Mouse (Mus musculus) v-Abl transformed pro-B cells (cell line): ENCODE results near the gene Gm266.

Experiments used
- in situ Hi-C, 2 experiments: fragments of 400-800 bp; cut with MboI; formaldehyde crosslinking; loops; one replicate each; pipeline ENCODE4 v1.15.1; 2025; ENCODE audit not compliant: unreplicated experiment in 2 of 2

Gm266 gene

DNA sequence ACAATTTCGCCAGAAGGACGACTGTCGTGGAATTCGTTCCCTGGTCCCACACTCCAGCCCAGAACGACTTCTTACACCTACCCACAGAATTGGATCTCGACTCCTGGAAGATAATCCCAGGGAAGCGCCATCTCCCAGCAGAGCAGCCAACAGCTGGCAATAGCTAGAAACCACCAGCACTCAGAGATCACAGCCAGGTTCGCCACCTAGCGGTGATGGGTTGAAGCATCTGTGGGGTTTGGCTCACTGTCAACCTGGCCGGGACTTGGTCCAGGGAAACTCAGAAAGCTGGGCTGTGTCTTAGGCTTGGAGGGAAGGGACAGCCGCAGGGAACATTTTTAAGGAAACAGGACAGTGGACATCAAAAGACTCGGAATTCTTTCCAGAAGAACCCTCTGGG is 19.3 kb upstream of the Gm266 start:
- in situ Hi-C loops, result loop anchor here in 1 of 2 experiments (10.0 kb wide), 1 partner anchor 80 kb away; no protein-coding TSS in a partner anchor

DNA sequence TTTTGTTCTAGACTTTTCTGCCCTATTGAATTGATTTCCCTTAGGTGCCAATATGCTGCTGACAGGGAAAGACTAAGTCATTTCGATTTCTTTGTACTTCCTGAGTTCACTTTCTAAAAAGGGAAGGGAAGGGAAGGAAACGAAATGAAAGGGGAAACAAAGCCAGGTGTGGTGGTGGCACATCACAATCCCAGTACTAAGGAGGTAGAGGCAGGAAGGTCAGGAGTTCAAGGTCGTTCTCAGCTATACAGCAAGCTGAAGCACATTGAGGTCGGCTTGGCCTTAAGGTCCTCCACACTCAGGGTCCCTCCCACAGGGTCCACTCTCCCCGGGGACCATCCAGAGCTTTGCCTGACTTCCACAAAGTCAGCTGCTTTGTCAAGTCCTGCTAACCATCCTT is 17.9 kb upstream of the Gm266 start:
- in situ Hi-C loops, result loop anchor here in 1 of 2 experiments (10.0 kb wide), 1 partner anchor 79 kb away; no protein-coding TSS in a partner anchor

DNA sequence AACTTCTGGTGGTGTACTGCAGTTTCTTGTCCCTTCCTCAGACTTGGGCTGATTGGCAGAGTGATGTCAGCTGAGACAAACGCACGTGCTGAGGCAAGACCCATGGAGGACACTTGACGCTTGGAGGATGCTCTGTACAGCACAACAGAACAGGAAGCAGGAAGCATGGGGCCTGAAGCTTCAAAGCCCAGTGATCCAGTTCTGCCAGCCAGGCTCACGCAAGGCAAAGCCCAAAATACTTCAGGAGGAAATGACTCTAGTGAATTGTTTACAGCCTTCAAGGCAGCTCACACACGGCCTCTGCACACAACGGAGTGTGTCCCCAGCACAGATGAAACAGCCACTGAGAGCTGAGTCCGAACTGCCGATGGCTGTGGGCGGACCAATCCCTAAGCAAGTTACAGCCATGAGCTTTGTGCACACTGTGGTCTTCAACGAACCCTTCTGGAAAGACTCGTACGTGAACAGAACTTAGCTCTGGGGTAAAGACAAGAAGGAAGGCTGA is 17.5 kb upstream of the Gm266 start:
- in situ Hi-C loops, result loop anchor here in 1 of 2 experiments (10.0 kb wide), 1 partner anchor 78 kb away; no protein-coding TSS in a partner anchor

DNA sequence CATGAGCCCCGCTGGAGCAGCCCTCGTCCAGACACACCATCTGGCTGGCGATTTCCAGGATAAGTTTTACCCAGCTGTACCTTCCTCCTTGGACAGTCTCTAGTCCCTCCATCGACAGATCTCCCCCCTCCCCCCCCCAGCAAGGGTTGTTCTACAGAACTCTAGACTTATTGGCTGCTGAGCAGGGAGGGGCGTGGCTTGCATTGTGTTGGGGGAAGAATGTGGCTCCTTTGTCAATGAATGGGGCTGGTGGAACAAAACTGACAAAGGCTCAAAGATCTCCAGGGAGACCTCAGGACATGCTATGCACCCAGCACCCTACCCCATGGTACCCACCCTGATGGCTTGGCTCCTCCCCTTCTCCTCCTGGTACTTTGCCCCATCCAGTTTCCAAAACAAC is 15.1 kb upstream of the Gm266 start:
- in situ Hi-C loops, result loop anchor here in 1 of 2 experiments (10.0 kb wide), 1 partner anchor 76 kb away; no protein-coding TSS in a partner anchor

DNA sequence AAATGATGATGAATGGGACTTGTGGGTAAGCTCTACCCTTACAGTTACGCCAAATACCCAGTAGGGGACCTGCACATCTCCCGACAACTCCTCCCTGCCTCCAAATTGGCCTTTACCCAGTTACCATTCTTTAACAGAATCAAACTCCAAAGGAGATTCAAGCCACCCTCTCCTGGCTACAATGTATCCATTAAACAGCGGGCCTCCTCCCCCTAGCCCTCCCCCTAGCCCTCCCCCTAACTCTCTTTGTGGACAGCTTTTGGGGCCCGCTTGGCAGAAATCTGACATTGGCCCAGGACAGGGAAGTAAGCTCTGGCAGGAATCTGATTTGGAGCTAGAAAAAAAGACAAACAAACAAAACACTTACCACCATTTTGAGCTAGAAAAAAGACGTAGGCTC is 14.0 kb upstream of the Gm266 start:
- in situ Hi-C loops, result loop anchor here in 1 of 2 experiments (10.0 kb wide), 1 partner anchor 75 kb away; no protein-coding TSS in a partner anchor

DNA sequence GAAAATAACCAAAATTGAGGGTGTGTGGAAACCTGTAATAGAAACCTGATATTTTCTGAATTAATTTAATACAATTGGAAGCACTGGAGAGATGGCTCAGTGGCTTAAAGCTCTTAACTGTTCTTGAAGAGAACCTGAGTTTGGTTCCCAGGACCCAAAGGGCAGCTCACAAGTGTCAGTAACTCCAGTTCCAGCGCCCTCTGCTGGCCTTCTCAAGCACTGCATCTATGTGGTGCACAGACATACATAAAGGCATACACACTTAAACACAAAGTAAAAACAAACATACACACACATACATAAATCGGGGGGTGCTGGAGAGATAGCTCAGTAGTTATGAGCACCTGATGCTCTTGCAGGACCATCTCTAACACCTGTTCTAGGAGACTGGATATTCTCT is 11.5 kb upstream of the Gm266 start:
- in situ Hi-C loops, result no loop called here

DNA sequence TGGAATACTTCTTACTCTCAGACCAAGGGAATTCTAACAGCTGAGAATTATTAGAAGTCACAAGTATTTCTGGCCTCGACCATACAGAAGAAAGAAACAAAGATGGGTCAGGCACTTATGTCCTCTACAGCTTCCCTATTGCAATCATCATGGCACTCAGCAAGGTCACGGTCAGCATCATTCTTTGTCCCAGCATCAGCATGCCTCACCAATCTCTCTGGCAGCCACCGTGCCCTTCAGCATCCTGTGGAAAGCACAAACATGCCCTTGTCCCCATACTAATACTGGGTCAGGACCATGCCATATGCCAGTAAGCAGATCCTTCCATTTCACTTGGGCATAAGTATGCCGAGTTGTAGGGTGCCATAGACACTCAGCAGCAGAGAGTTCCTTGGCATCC is 9.3 kb upstream of the Gm266 start:
- in situ Hi-C loops, result no loop called here

DNA sequence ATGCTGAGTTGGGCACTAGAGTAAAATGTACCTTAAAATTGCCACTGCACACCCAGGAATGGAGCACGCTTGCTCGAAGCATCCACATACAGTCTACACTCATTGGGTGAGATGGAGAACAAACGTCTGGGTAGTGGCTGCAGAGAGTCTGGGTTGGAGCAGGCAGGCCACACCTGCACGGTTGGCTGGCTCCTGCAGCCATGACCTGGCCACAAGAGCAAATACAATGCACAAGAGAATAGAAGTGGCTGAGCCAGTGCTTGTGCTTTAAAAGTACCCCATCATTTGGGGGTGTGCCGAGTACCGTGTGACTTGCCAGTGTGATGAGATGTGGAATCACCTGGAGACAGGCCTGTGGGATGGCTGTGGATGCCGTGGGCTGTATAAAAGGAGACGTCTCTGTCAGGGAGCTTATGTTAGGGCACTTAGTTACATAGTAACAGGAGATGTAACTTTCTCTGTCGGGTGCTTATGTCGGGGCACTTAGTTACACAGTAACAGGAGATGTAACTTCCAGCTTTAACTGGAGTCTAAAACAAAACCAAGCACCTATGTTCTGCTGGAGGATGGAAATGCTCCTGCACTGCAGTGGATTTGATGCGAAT is 3.7 kb upstream of the Gm266 start:
- in situ Hi-C loops, result no loop called here

DNA sequence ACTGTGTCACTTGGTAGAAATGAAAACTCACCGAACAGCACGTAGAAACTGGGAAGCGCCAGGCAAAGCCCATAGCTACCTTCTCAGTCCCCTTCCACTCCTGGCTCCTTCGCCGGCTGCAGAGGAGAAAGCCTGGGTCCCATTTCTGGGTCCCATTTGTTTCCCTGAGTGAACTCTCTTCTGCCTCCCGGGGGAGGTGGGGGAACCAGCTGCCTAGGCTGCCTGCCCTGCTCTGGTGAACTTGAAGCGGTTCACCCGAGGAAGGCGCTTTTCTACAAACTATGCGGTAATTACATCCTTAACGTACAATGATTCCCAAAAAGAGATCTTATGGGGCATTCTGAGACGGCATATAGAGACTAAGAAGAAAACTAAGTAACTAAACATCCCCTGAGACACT is 832 bp upstream of the Gm266 start:
- in situ Hi-C loops, result no loop called here

DNA sequence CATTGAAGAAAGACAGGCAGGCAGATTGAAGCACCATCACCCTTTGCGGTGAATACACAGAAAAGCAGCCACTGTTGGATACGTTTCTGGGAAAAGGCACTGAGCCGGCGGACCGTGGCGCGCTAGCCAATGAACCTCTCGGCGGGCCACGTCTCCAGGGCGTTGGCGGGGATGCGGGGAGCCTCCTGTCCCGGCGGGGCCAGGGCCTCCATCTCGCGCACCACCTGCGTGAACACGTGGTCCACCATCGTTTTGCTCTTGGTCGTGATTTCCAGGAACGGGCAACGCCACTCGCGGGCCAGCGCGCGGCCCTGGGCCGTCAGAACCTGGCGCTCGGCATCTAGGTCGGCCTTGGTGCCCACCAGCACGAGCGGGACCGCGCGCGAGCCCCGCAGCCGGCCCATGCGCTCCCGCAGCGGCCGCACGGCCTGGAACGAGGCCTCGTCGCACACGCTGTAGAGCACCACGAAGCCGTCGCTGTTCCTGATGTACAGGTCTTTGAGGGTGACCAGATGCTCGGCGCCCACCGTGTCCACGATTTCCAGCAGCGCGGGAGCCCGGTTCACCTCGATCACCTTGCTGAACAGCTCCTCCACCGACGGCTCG is 474 bp downstream of the Gm266 start:
- in situ Hi-C loops, result no loop called here

DNA sequence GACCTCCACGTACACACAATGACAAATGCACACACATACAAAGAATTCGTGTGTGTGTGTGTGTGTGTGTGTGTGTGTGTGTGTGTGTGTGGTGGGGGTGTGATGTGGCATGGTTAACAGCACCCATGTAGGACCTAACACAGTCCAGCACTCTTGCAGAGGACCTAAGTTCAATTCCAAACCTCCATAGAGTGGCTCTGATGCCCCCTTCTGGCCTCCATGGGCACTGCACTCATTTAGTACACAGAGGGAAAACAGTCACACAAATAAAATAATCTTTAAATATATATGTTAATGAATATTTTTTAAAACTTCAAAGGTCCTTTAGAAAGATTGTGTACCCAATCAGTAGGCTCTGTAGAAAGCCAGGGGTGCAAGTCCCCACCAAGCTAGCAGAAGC is 5.7 kb downstream of the Gm266 start:
- in situ Hi-C loops, result no loop called here

DNA sequence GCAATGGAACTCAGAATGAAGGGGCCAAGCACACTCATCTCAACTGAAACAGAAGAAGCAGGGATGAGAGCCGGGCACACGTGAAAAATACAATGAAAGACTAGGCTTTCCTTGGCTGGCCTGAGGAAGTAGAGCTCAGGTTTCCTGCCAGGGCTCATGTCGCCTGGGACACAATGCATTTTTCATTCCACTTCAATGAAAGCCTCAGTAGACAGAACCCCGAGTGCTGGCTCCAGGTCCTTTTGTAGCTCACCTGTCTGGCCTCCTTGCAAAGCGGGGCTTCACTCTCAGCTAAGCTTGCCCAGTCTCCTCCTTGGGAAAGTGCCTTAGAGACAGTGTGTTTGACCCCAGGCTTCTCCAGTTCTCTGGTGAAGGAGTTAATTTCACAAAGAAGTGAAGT is 6.7 kb downstream of the Gm266 start:
- in situ Hi-C loops, result no loop called here

DNA sequence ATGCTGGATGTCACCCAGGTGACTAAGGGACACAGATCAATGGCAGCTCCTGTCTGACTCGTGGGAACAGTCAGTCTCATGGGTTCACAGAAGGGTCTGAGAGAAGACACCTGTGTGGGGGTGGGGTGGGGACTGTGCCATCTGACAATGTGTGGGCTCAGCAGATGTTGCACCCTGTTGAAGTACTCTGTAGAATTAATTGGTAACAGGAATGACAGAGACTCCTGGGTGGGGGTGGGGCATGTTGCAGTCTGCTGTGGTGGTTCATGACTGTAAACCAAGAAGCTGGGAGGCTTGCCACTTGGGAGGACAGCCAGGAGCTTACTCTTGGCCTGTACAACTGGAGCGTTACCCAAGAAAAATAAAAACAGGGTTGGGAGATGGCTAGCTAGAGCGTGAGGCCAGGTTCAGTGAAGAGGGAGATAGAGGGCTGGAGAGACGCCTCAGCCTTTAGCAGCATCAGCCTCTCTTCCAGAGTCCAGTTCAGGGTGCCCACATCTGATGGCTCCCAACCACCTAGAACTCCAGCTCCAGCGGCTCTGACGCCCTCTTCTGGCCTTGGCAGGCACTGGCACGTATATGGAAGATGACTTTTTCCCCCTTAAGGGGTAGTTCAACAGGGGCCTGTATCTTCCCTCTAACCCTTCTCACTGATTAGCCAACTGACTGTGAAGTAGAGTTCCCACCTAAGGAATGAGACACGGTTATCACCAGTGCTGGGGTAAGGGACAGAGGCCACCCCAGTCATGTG is 10.6 kb downstream of the Gm266 start:
- in situ Hi-C loops, result loop anchor here in 1 of 2 experiments (25.0 kb wide), 1 partner anchor 1063 kb away; no protein-coding TSS in a partner anchor

DNA sequence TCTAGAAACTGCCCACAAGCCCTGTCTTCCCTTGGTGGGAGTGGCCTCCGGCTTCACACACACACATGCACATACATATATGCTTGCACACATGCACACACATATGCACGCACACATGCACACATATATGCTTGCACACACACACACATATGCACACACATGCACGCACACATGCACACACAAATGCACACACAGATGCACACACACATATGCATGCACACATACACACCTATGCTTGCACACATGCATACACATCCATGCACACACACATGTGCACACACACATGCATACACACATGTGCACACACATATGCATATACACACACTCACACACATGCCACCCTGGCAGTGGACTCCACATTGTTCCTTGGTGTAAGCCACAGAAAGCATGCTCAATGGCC is 11.2 kb downstream of the Gm266 start:
- in situ Hi-C loops, result loop anchor here in 1 of 2 experiments (25.0 kb wide), 1 partner anchor 1062 kb away; no protein-coding TSS in a partner anchor

DNA sequence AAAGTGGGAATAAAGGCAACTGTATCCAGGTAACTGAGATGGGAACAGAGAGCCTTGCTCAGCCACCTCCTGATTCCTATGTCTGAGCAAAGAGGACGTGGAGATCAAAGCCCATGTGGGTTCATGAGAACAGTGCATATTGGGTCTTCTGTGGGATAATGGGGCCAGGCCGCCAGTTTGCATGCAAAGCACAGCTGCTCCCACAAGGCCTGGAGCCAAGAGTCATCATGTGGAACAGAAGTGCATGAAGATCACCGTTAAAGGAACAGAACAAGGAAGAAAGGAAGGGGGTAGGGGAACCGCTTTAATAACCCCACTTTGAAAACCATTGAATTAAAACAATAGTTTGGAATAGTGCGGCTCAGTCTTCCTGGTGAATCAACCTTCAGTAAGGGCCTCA is 12.7 kb downstream of the Gm266 start:
- in situ Hi-C loops, result loop anchor here in 1 of 2 experiments (25.0 kb wide), 1 partner anchor 1061 kb away; no protein-coding TSS in a partner anchor

DNA sequence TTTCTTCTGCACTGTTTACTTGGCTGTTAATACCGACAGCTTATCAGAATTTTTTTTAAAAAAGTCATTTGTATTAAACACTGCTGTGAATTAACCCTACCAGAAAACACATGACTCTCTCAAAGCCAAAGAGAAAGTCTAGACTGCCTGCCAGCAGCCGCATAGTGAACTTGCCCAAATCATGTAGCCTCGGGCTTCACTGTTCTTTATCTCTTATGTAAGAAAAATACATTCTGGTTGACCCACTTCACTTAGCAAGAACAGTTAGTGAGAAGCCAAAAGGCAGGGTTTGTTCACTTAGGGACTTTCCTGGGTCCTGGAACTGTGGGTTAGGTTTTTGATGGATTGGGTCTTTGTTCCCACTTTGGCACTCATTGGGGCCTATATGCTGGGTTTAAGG is 13.9 kb downstream of the Gm266 start:
- in situ Hi-C loops, result loop anchor here in 1 of 2 experiments (25.0 kb wide), 1 partner anchor 1059 kb away; no protein-coding TSS in a partner anchor

DNA sequence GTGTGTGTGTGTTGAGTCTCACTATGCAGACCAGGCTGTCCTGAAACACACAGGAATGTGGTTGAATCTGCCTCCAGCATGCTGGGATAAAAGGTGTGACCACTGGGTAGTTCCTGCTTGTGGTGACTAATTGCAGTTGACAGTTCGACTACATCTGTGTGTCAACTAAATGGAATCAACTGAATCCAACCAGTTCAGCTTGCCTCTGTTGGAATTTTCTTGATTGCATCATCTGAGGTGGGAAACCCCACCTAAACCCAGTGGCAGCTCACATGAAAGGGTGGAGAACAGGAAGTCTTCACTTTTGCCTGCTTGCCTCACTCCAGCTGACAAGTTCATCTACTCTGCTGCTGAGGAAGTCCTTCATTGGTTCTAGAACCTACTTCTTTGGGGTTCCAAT is 14.5 kb downstream of the Gm266 start:
- in situ Hi-C loops, result loop anchor here in 1 of 2 experiments (25.0 kb wide), 1 partner anchor 1059 kb away; no protein-coding TSS in a partner anchor

DNA sequence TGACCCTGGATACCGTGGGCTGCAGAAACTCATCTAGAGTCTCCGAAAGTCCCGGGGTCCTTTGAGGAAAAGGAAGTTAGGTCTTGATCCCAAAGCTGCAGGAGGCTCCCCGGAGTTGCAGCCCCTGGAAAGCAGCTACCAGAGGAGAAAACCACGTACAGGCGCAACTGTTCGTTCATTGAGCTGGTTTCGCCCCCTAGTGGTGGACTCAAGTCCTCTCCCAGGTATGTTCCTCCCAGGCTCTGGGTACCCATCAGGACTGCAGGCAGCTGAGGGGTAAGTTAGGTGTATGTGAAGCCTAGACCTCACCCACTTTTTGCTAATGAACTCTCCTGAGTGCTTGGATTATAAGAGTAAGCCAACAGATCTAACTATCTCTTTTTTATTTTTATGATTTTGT is 16.1 kb downstream of the Gm266 start:
- in situ Hi-C loops, result loop anchor here in 1 of 2 experiments (25.0 kb wide), 1 partner anchor 1057 kb away; no protein-coding TSS in a partner anchor

DNA sequence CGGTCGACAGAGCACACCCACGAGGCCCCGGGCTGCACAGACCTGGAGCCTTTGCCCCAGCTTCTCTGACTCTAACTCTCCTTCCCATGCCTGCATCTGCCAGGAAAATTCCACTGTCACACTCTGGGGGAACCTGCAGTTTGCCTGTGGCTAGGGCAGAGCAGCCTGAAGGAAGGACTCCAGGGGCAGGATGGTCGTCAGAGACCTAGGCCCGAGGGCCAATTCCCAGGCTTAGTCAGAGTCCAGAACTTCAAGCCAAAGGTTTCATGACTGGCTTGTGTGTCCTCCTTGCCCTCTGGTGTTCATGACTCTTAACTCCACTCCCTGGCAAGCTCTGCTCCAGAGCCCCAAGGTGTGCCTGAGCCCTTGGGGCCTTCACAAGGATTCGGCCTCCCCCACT is 17.4 kb downstream of the Gm266 start:
- in situ Hi-C loops, result loop anchor here in 1 of 2 experiments (25.0 kb wide), 1 partner anchor 1056 kb away; no protein-coding TSS in a partner anchor

DNA sequence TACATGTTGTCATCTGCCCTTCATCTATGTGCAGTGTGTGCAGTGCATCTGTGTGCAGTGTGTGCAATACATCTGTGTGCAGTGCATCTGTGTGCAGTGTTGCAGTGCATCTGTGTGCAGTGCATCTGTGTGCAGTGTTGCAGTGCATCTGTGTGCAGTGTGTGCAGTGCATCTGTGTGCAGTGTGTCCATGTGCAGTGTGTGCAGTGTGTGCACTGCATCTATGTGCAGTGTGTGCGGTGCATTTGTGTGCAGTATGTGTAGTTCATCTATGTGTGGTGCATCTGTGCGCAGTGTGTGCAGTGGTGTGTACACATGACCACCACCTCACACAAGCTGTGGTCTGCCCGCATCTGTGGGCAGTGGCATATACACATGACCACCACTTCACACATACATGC is 19.3 kb downstream of the Gm266 start:
- in situ Hi-C loops, result loop anchor here in 1 of 2 experiments (25.0 kb wide), 1 partner anchor 1054 kb away; no protein-coding TSS in a partner anchor

DNA sequence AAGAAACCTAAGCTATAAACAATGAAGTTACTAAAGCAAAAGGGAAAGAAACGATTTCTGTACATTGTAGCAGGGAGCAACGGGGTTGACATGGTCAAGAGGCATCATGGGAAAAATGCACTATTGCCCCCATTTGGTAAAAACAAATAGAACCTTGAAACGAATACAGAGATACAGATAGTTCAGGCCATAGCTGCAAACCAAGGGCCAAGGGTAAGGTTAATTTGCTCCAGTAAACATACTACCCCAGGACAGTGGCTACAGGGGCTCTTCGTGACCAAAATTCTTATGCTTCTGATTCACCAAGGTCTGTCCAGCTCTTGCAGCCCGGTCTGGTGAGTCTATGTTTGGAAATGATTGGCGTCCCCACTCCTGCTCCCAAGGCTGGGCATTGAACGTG is 22.1 kb downstream of the Gm266 start:
- in situ Hi-C loops, result loop anchor here (5.0 to 25.0 kb wide), 2 partner anchors 36 to 1051 kb away; no protein-coding TSS in a partner anchor
